Mouse (Mus musculus) fibroblast of lung, adult 2 months (primary cell): ENCODE measurements at regions not wholly inside any gene's neighbourhood (a gene's known extent, or its start where the extent isn't known, plus 50 kb on each side); places are given as distances from the start of the nearest gene placed in this dataset.

Experiments used
- DNase-seq: peaks from one replicate; pipeline ENCODE4 v3.0.0-alpha.2; 2011; ENCODE audit warnings: low read depth

- no peak for DNase-seq
Observed at GRCm38 (mm10) chr7:68851981-68852575, 103.0 kb upstream of the Arrdc4 start.

DNA sequence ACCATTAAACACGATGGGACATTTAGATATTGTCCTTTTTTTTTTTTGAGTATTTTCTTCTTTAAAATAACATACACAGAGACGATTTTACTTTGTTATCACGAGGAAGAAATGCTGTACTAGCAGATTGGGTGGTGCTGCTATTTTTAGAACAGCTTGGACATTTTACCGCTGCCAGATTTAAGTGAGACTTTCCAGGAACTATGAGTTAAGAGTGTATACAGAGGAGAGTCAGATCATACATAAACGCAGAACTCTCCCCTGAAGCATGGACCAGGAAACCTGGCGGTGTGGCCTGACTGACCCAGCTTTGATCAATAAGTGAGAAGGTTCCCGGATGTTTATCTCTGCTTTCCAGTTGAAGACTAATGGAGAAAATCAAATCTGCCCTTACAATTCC, 95.6 kb upstream of the Arrdc4 start:
- DNase-seq: no peak

DNA sequence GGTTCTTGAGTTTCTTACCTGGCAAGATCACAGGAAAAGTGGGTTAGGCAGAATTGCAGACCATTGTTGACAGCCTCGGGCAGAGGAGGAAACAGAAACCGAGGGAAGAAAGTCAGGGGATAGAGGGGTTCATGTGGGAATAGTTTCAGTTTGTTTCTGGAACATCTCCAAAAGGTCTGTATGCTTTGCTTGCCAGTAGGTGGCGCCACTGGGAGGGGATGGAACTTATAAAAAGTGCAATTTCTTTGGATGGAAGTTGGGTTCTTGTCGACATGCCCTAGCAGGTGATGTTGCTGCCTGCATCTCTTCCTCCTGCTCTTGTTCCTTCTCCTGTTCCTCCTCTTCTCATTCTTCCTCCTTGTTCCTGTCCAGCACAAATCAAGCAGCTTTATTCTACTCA, 94.3 kb upstream of the Arrdc4 start:
- no peak for DNase-seq

DNA sequence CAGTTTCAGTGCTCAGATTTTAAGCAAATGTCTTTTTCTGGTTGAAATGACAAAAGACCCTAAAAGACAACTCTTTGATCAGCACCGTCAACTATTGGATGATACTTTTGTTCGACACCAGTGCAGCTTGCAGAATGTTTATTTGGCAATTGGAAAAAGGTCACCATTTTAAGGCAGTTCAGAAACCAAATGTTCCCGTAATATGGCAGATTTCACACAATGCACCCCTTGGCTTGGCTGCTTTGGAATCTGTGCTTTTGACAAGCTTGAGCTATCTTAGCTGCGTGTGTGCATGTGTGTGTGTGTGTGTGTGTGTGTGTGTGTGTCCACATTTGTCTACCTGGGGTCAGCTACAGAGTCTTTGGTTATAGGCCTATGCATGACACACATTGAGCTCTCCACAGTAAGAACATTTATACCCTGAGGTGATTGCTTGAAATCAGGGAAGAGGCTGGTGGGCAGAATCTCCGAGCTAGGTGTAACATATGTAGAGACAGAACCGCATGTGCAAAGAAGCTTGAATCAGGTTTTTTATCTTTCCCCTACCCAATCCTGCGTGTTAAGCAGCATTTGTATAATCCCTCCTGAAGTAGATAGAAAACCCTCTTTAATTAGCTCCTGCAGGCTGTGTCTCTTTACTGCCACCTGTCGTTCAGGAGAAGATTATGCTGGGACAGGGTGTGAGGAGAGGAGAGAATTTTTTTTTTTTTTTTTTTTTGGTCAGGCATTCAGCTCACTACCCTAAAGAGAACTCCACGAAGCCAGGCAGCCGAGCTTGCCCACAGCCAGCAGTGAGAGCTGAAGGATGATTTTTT, 85.1 kb upstream of the Arrdc4 start:
- no peak for DNase-seq

DNA sequence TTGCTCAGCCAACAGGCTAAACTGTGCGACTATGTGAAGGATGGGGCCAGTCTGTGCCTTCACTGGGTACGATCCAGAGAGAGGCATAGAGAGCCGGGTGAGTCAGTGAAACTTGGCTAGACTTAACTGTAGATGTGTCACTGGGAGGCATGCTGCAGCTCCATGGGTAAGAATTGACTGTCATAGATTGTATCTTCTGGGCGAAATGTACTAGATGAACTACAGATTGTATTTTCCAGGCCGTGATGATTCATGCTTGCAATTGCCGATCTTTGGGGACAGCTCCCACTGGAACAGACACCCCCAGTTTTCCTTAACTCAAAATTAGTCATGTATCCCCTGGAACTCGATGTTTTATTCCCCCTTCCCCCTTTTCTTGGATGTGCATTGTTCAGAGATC, 84.5 kb upstream of the Arrdc4 start:
- DNase-seq: peak; percentile 13

- DNase-seq: peak; percentile 15
Observed at GRCm38 (mm10) chr7:68829861-68830260, 80.8 kb upstream of the Arrdc4 start.

DNA sequence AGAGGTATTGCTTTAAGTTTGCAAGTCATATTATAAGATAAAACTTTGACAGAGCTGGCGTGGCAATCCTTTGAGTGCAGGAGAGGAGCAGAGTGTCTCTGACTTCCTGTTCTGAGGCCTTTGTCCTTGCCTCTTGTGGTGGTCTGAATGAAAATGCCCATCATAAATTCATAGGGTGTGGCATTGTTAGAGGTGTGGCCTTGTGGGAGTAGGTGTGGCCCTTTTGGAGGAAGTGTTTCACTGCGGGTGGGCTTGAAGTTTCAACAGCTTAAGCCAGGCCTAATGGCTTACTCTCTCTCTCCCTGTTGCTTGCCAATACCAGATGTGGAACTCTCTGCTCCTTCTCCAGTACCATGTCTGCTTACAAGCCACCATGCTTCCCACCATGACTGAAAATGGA, 75.4 kb upstream of the Arrdc4 start:
- no peak for DNase-seq

- no peak for DNase-seq
Observed at GRCm38 (mm10) chr7:68823646-68824045, 74.6 kb upstream of the Arrdc4 start.

- peak; percentile 40 for DNase-seq
Observed at GRCm38 (mm10) chr7:68823189-68823588, 74.1 kb upstream of the Arrdc4 start.

GRCm38 (mm10) chr7:68814823-68815666, 66.0 kb upstream of the Arrdc4 start:
- DNase-seq: no peak

- no peak for DNase-seq
Observed at GRCm38 (mm10) chr7:68809782-68810181, 60.7 kb upstream of the Arrdc4 start.
